ENCODE assay signal across 23 mouse cellular contexts in genomic region chr15:96883754-96884153, GRCm38 (mm10).
"Had no signal": no experiment of that assay in that cellular context is flagged by ENCODE, and none has a peak within 500 bp of the region (broad histone marks: within the 10 kb centered on the region; RNA-seq: fewer than 3 reads in every experiment).

No protein-coding gene starts in this region.

- H3K9me3 ChIP-seq: limb, embryonic 10.5 days; limb, embryonic 13.5 days; liver, embryonic 12.5 days; liver, embryonic 15.5 days; lung, embryonic 15.5 days; midbrain, embryonic 12.5 days; midbrain, embryonic 15.5 days; neural tube, embryonic 13.5 days; stomach, embryonic 15.5 days had no signal

- H3K27ac ChIP-seq: kidney, postnatal 0 days; layer of hippocampus, adult 2 months; left cerebral cortex, adult 2 months; limb, embryonic 10.5 days; limb, embryonic 13.5 days; liver, embryonic 12.5 days; liver, embryonic 15.5 days; lung, embryonic 15.5 days; macrophage; midbrain, embryonic 12.5 days; midbrain, embryonic 15.5 days; neural tube, embryonic 13.5 days; stomach, embryonic 15.5 days had no signal

- H3K4me1 ChIP-seq: liver, embryonic 12.5 days; liver, embryonic 15.5 days; midbrain, embryonic 12.5 days; midbrain, embryonic 15.5 days; neural tube, embryonic 13.5 days had no signal

- H3K36me3 ChIP-seq: limb, embryonic 10.5 days; limb, embryonic 13.5 days; liver, embryonic 12.5 days; liver, embryonic 15.5 days; lung, embryonic 15.5 days; midbrain, embryonic 12.5 days; midbrain, embryonic 15.5 days; neural tube, embryonic 13.5 days; stomach, embryonic 15.5 days had no signal

- H3K27me3 ChIP-seq: liver, embryonic 12.5 days; liver, embryonic 15.5 days; lung, embryonic 15.5 days; midbrain, embryonic 12.5 days; midbrain, embryonic 15.5 days; neural tube, embryonic 13.5 days; stomach, embryonic 15.5 days had no signal

- H3K4me3 ChIP-seq: layer of hippocampus, adult 2 months; left cerebral cortex, adult 2 months; limb, embryonic 10.5 days; limb, embryonic 13.5 days; liver, embryonic 12.5 days; liver, embryonic 15.5 days; lung, embryonic 15.5 days; midbrain, embryonic 12.5 days; midbrain, embryonic 15.5 days; neural tube, embryonic 13.5 days; stomach, embryonic 15.5 days had no signal

- DNase-seq: kidney, adult 2 months; kidney, postnatal 25 days; layer of hippocampus, adult 9-11 months; layer of hippocampus, postnatal 36 days; liver; lung, adult 18-20 months; retina, postnatal 1 day; right cerebral cortex, postnatal 25 days; spleen, adult 18-20 months; thymus, postnatal 25 days had no signal
